Mouse (Mus musculus) hematopoietic stem cell, adult 5-6 weeks (primary cell): ENCODE measurements around the gene Babam2. TPM values are rescaled to one million over a fixed set of nuclear protein-coding genes. Genes with fewer than 3 reads are reported as not detected.

ENCODE experiments used
- ATAC-seq, 2 experiments: fragments of 125-278 bp in 1 of 2; replicated peaks in 1 of 2; 2 replicates each; pipeline ENCODE4 v1.8.0; 2016 to 2017; ENCODE audit warnings: inconsistent platforms in 2 of 2, mild to moderate bottlenecking in 2 of 2, moderate number of reproducible peaks in 2 of 2, low read depth in 1 of 2, moderate TSS enrichment in 1 of 2; ENCODE audit not compliant: low FRiP score in 2 of 2, poor library complexity in 2 of 2, severe bottlenecking in 2 of 2, insufficient read depth in 1 of 2, low TSS enrichment in 1 of 2
- total RNA-seq: library from RNA; stranded (forward); fragments of 172-1452, 232-1000 nt; gene quantifications from 2 replicates; pipeline ENCODE4 v1.2.3, GENCODE M21; 2017

Babam2 gene
- total RNA-seq, 1 experiment from 2014 or later, result 36.1 TPM

DNA sequence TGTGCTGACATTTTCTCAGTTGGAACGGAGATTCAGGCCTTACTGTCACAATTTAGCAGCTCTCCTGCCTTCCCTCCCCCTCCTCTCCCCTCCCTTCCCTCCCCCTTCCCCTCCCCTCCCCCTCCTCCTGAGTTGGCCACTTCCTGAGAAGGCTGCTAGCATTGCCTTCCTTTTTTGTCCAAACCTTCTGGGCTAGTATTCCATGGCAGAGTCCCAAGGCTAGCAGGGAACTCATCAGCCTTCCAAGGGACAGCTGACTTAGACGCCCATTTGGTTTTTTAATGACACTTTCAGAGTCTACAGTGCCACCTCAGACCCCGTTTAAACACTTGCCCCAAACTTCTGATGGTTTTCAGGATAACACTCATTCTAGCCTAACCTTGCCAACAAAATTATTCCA, 430.4 kb downstream of the Babam2 start:
- no peak for ATAC-seq

DNA sequence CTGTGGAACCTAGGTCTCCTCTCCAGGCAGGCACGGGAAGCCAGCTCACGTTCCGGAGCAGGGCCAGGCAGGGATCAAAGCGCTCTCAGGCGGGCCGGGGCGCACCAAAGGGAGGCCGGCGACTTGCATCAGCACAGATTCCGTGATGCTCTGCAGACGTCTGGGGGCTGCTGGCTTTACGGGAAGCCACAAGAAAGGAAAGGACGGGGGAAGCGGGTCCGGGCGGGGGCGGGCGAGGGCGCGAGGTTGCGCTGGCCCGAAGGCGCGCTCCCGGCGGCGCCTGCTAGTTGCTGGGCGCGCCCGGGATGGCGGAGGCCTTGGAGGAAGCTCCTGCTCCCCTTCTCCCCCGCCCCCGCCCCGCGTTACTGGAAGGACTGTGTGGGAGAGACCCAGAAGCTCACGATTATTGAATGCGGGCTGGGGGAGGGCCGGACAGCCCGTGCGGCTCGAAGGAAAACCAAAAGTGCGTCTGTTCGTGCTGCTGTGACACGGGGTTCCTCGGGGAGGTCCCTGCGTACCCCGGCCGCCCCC, 435.6 kb downstream of the Babam2 start:
- no peak for ATAC-seq

DNA sequence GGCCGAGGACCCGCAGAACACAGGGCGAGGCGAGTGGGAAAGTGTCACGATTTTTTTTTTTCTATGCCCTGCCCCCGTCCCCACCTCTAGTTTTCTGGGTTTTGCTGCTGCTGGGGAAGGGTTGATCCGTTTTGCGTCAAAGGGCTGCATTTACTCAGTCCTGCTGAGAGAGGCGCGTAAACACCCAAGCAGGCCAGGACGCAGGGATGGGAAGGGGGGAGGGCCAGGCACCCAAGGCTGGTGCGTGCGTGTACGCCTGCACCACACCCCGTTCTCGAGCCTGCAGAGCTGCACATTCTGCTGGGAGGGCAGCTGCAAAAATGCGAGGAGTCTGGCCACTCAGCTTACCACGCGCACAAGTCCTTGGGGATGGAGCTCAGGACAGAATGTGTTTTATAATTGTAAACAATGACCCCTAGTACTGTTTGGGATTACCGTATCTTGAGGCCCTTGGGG, 436.1 kb downstream of the Babam2 start:
- ATAC-seq, result no peak

GRCm38 (mm10) chr5:32134051-32134732, 436.7 kb downstream of the Babam2 start:
- no peak for ATAC-seq

Other genes with a start within 250 kb of the Babam2 start
- gene Zfp512, start 245.3 kb upstream of the Babam2 start, total RNA-seq, result 45.8 and 85.6 TPM in 2 replicates
- 1.1 TPM in 1 of 2 replicates, not detected in the other for gene 4930548H24Rik, start 211.9 kb upstream of the Babam2 start, total RNA-seq
- 26.0 and 49.4 TPM in 2 replicates for gene Gpn1, start 202.9 kb upstream of the Babam2 start, total RNA-seq
- 43.1 and 71.3 TPM in 2 replicates for gene Slc4a1ap, start 170.7 kb upstream of the Babam2 start, total RNA-seq
- gene Supt7l, start 169.9 kb upstream of the Babam2 start, total RNA-seq, result 26.2 and 29.2 TPM in 2 replicates
- gene Mrpl33, start 100.7 kb upstream of the Babam2 start, total RNA-seq, result 92.9 and 149 TPM in 2 replicates
- 7.3 and 17.4 TPM in 2 replicates for gene Rbks, start 57 bp upstream of the Babam2 start, total RNA-seq